Mouse (Mus musculus): ENCODE results near the gene Cog2. TPM values are rescaled to one million over a fixed set of nuclear protein-coding genes. Genes with fewer than 3 reads are reported as not detected.

Gene Cog2
- 36.6 and 37.2 TPM in 2 replicates for polyA plus RNA-seq (2015; fragmentation: Nextera tagmentation; extraction: Ambion mirVana)

GRCm38 (mm10) chr8:124520249-124521080 lies at the start of gene Cog2:
Cog2 (plus strand) TSS chr8:124520767.
- H3K36me3 ChIP-seq, result peaks cover 1% of the 10 kb centered on the region
- peaks cover 19% of the 10 kb centered on the region for H3K4me1 ChIP-seq
- H3K4me3 ChIP-seq, result peak within 1 kb of the TSS; percentile 83
- H3K27ac ChIP-seq, result no peak within 1 kb of the TSS
- peak; percentile 99 for ATAC-seq (ENCODE audit: borderline replicate concordance, extremely low read depth, low FRiP score, low TSS enrichment)
- H3K9ac ChIP-seq, result peak within 1 kb of the TSS; percentile 74
- no peaks in the 10 kb centered on the region for H3K9me3 ChIP-seq
- peaks cover 3% of the 10 kb centered on the region; the same call in 1 of the 2 replicates for H3K27me3 ChIP-seq
- 10% methylated on average over 50 of the region's 50 CpGs for WGBS
- H3K4me2 ChIP-seq, result peak within 1 kb of the TSS; percentile 77

GRCm38 (mm10) chr8:124475690-124476089 lies 44.9 kb upstream of the Cog2 start:
- H3K36me3 ChIP-seq, result no peaks in the 10 kb centered on the region
- H3K4me1 ChIP-seq, result no peaks in the 10 kb centered on the region
- no peak overlapping the region for H3K4me2 ChIP-seq
- H3K27me3 ChIP-seq, result no peaks in the 10 kb centered on the region
- no peak for ATAC-seq (ENCODE audit: borderline replicate concordance, extremely low read depth, low FRiP score, low TSS enrichment)
- H3K27ac ChIP-seq, result no peak overlapping the region
- no peak overlapping the region for H3K4me3 ChIP-seq
- H3K9me3 ChIP-seq, result no peaks in the 10 kb centered on the region
- no peak overlapping the region for H3K9ac ChIP-seq
- WGBS, result 78% methylated on average over 5 of the region's 5 CpGs

- no peak for ATAC-seq (ENCODE audit: borderline replicate concordance, extremely low read depth, low FRiP score, low TSS enrichment)
- H3K9me3 ChIP-seq, result no peaks in the 10 kb centered on the region
- no peak overlapping the region for H3K27ac ChIP-seq
- H3K36me3 ChIP-seq, result no peaks in the 10 kb centered on the region
- no peak overlapping the region for H3K4me3 ChIP-seq
- H3K4me1 ChIP-seq, result no peaks in the 10 kb centered on the region
- no peak overlapping the region for H3K4me2 ChIP-seq
- H3K9ac ChIP-seq, result no peak overlapping the region
- WGBS, result 62% methylated on average over 9 of the region's 9 CpGs
- H3K27me3 ChIP-seq, result no peaks in the 10 kb centered on the region
Observed at GRCm38 (mm10) chr8:124476701-124477100, 43.9 kb upstream of the Cog2 start.

GRCm38 (mm10) chr8:124479251-124479650 lies 41.3 kb upstream of the Cog2 start:
- Histone ChIP-seq H3K4me1 (no peaks in the 10 kb centered on the region), H3K27me3 (no peaks in the 10 kb centered on the region), H3K9ac (no peak overlapping the region), H3K36me3 (no peaks in the 10 kb centered on the region), H3K4me3 (no peak overlapping the region), H3K4me2 (no peak overlapping the region), H3K27ac (no peak overlapping the region), H3K9me3 (no peaks in the 10 kb centered on the region)
- WGBS, result 68% methylated on average over 3 of the region's 3 CpGs
- no peak for ATAC-seq (ENCODE audit: borderline replicate concordance, extremely low read depth, low FRiP score, low TSS enrichment)

GRCm38 (mm10) chr8:124480321-124480720 lies 40.2 kb upstream of the Cog2 start:
- no peak for ATAC-seq (ENCODE audit: borderline replicate concordance, extremely low read depth, low FRiP score, low TSS enrichment)
- 76% methylated on average over 8 of the region's 8 CpGs for WGBS

GRCm38 (mm10) chr8:124482790-124483189 lies 37.8 kb upstream of the Cog2 start:
- Histone ChIP-seq H3K27ac (no peak overlapping the region), H3K9me3 (no peaks in the 10 kb centered on the region), H3K9ac (no peak overlapping the region), H3K27me3 (no peaks in the 10 kb centered on the region), H3K4me3 (no peak overlapping the region), H3K36me3 (no peaks in the 10 kb centered on the region), H3K4me1 (no peaks in the 10 kb centered on the region), H3K4me2 (no peak overlapping the region)
- 80% methylated on average over 2 of the region's 2 CpGs for WGBS
- no peak for ATAC-seq (ENCODE audit: borderline replicate concordance, extremely low read depth, low FRiP score, low TSS enrichment)

More at GRCm38 (mm10) chr8:124480321-124480720, 40.2 kb upstream of the Cog2 start:
- Histone ChIP-seq H3K4me1 (no peaks in the 10 kb centered on the region), H3K36me3 (no peaks in the 10 kb centered on the region), H3K27me3 (no peaks in the 10 kb centered on the region), H3K9ac (no peak overlapping the region), H3K9me3 (no peaks in the 10 kb centered on the region), H3K27ac (no peak overlapping the region), H3K4me3 (no peak overlapping the region), H3K4me2 (no peak overlapping the region)

- H3K27ac ChIP-seq, result no peak overlapping the region
- H3K36me3 ChIP-seq, result no peaks in the 10 kb centered on the region
- no peak overlapping the region for H3K4me3 ChIP-seq
- H3K4me2 ChIP-seq, result no peak overlapping the region
- H3K9ac ChIP-seq, result no peak overlapping the region
- H3K9me3 ChIP-seq, result no peaks in the 10 kb centered on the region
- ATAC-seq (ENCODE audit: borderline replicate concordance, extremely low read depth, low FRiP score, low TSS enrichment), result no peak
- WGBS, result 66% methylated on average over 7 of the region's 7 CpGs
- no peaks in the 10 kb centered on the region for H3K27me3 ChIP-seq
- no peaks in the 10 kb centered on the region for H3K4me1 ChIP-seq
Observed at GRCm38 (mm10) chr8:124483356-124484115, 37.0 kb upstream of the Cog2 start.

- Histone ChIP-seq H3K27ac (no peak overlapping the region), H3K27me3 (no peaks in the 10 kb centered on the region), H3K4me3 (no peak overlapping the region), H3K9me3 (no peaks in the 10 kb centered on the region), H3K4me2 (no peak overlapping the region), H3K36me3 (no peaks in the 10 kb centered on the region), H3K4me1 (no peaks in the 10 kb centered on the region), H3K9ac (no peak overlapping the region)
- no peak for ATAC-seq (ENCODE audit: borderline replicate concordance, extremely low read depth, low FRiP score, low TSS enrichment)
- 93% methylated on average over 6 of the region's 6 CpGs for WGBS
Observed at GRCm38 (mm10) chr8:124489311-124489710, 31.3 kb upstream of the Cog2 start.

GRCm38 (mm10) chr8:124489786-124490185 lies 30.8 kb upstream of the Cog2 start:
- no peaks in the 10 kb centered on the region for H3K4me1 ChIP-seq
- H3K27me3 ChIP-seq, result no peaks in the 10 kb centered on the region
- no peaks in the 10 kb centered on the region for H3K36me3 ChIP-seq
- H3K4me3 ChIP-seq, result no peak overlapping the region
- WGBS, result 81% methylated on average over 6 of the region's 6 CpGs
- H3K27ac ChIP-seq, result no peak overlapping the region
- ATAC-seq (ENCODE audit: borderline replicate concordance, extremely low read depth, low FRiP score, low TSS enrichment), result no peak
- H3K4me2 ChIP-seq, result no peak overlapping the region
- H3K9me3 ChIP-seq, result no peaks in the 10 kb centered on the region
- H3K9ac ChIP-seq, result no peak overlapping the region

GRCm38 (mm10) chr8:124494397-124494796 lies 26.2 kb upstream of the Cog2 start:
- no peak overlapping the region for H3K27ac ChIP-seq
- no peak overlapping the region for H3K9ac ChIP-seq
- no peaks in the 10 kb centered on the region for H3K36me3 ChIP-seq
- WGBS, result 72% methylated on average over 3 of the region's 3 CpGs
- no peaks in the 10 kb centered on the region for H3K27me3 ChIP-seq
- H3K4me1 ChIP-seq, result no peaks in the 10 kb centered on the region
- ATAC-seq (ENCODE audit: borderline replicate concordance, extremely low read depth, low FRiP score, low TSS enrichment), result no peak
- H3K4me2 ChIP-seq, result no peak overlapping the region
- H3K4me3 ChIP-seq, result no peak overlapping the region
- H3K9me3 ChIP-seq, result no peaks in the 10 kb centered on the region

GRCm38 (mm10) chr8:124494955-124495354 lies 25.6 kb upstream of the Cog2 start:
- Histone ChIP-seq H3K4me3 (no peak overlapping the region), H3K27ac (no peak overlapping the region), H3K36me3 (no peaks in the 10 kb centered on the region), H3K4me2 (no peak overlapping the region), H3K27me3 (no peaks in the 10 kb centered on the region), H3K9me3 (no peaks in the 10 kb centered on the region), H3K4me1 (no peaks in the 10 kb centered on the region), H3K9ac (no peak overlapping the region)
- 81% methylated on average over 15 of the region's 15 CpGs for WGBS
- no peak for ATAC-seq (ENCODE audit: borderline replicate concordance, extremely low read depth, low FRiP score, low TSS enrichment)

- no peaks in the 10 kb centered on the region for H3K9me3 ChIP-seq
- H3K4me3 ChIP-seq, result no peak overlapping the region
- 69% methylated on average over 11 of the region's 11 CpGs for WGBS
- no peak overlapping the region for H3K4me2 ChIP-seq
- no peaks in the 10 kb centered on the region for H3K27me3 ChIP-seq
- H3K9ac ChIP-seq, result no peak overlapping the region
- H3K27ac ChIP-seq, result no peak overlapping the region
- ATAC-seq (ENCODE audit: borderline replicate concordance, extremely low read depth, low FRiP score, low TSS enrichment), result no peak
- no peaks in the 10 kb centered on the region for H3K4me1 ChIP-seq
- no peaks in the 10 kb centered on the region for H3K36me3 ChIP-seq
Observed at GRCm38 (mm10) chr8:124495676-124496075, 24.9 kb upstream of the Cog2 start.
